Mouse (Mus musculus) C2C12 (cell line): ENCODE data around the gene Abcc4. TPM values are rescaled to one million over a fixed set of nuclear protein-coding genes. Genes with fewer than 3 reads are reported as not detected.

Experiments
- H3K27me3 ChIP-seq: one replicate; pipeline ENCODE4 v1.6.1; 2011; ENCODE audit not compliant: control insufficient read depth, insufficient read depth, insufficient read length
- H3K36me3 ChIP-seq: one replicate; pipeline ENCODE4 v1.6.1; 2011; ENCODE audit not compliant: control insufficient read depth, insufficient read depth
- H3K4me3 ChIP-seq: one replicate; pipeline ENCODE4 v1.5.1; 2011; ENCODE audit warnings: mild to moderate bottlenecking, control low read depth; ENCODE audit not compliant: poor library complexity, insufficient read depth, severe bottlenecking
- H3K79me2 ChIP-seq: one replicate; pipeline ENCODE4 v1.6.1; 2011; ENCODE audit not compliant: control insufficient read depth, insufficient read depth
- H3K79me3 ChIP-seq: one replicate; pipeline ENCODE4 v1.6.1; 2011; ENCODE audit warnings: low read depth, control low read depth
- H3ac ChIP-seq: one replicate; pipeline ENCODE3; 2011; ENCODE audit warnings: low read depth; ENCODE audit not compliant: control insufficient read depth, insufficient read length
- CEBPB ChIP-seq: IDR thresholded peaks from one replicate; pipeline ENCODE4 v1.6.1; 2011; ENCODE audit warnings: low read depth, mild to moderate bottlenecking, control low read depth, moderate library complexity
- CTCF ChIP-seq: IDR thresholded peaks from one replicate; pipeline ENCODE4 v1.5.1; 2011; ENCODE audit not compliant: control insufficient read depth, insufficient read depth, insufficient read length
- FOSL1 ChIP-seq: IDR thresholded peaks from one replicate; pipeline ENCODE4 v1.8.0; 2011; ENCODE audit warnings: mild to moderate bottlenecking, low read length; ENCODE audit not compliant: poor library complexity, insufficient read depth, severe bottlenecking
- MAX ChIP-seq: IDR thresholded peaks from one replicate; pipeline ENCODE4 v1.6.1; 2011; ENCODE audit warnings: mild to moderate bottlenecking, control low read depth
- MYOD1 ChIP-seq: IDR thresholded peaks from one replicate; pipeline ENCODE4 v1.6.1; 2011; ENCODE audit warnings: low read depth; ENCODE audit not compliant: control insufficient read depth, insufficient read length
- MYOG ChIP-seq: IDR thresholded peaks from one replicate; pipeline ENCODE4 v1.6.1; 2011; ENCODE audit not compliant: control insufficient read depth, insufficient read length; ENCODE audit errors: extremely low read depth
- USF1 ChIP-seq: IDR thresholded peaks from one replicate; pipeline ENCODE4 v1.6.1; 2011; ENCODE audit warnings: low read depth, mild to moderate bottlenecking, control low read depth, moderate library complexity
- polyA plus RNA-seq: library from polyadenylated mRNA; unstranded; fragments of >200 nt; fragmentation: generic; extraction: Trizol; gene quantifications from one replicate; pipeline ENCODE4 v1.2.1, GENCODE M21; 2012; ENCODE audit warnings: missing spikeins

Abcc4 gene
- polyA plus RNA-seq, 1 experiment: 9.0 TPM

DNA sequence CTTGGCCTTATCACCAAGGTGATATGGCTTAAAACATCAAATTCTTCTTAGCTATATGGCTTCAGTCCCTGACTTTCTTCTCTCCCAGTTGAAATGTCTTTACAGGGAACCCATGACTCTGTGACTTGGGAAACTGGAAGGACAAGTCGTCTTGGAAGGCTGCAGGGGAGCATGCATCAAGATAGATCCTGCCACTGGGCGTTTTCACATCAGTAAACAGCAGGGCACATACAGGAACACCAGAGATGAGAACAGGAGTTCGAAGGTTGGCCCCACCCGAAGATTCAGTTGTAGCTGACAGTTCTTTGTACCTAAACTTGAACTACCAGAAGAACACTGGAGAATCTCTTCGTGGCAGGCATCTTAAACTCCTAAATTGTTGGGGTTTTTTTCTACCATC, 36.8 kb upstream of the Abcc4 start:
- Histone ChIP-seq H3K36me3 (no peaks in the 10 kb centered on the region), H3K4me3 (no peak overlapping the region), H3K27me3 (no peaks in the 10 kb centered on the region), H3K79me3 (no peaks in the 10 kb centered on the region), H3K79me2 (no peaks in the 10 kb centered on the region), H3ac (no peak overlapping the region)
- TF ChIP-seq MYOG (no peak), CTCF (no peak), CEBPB (no peak), USF1 (no peak), MYOD1 (no peak), MAX (no peak), FOSL1 (no peak)

DNA sequence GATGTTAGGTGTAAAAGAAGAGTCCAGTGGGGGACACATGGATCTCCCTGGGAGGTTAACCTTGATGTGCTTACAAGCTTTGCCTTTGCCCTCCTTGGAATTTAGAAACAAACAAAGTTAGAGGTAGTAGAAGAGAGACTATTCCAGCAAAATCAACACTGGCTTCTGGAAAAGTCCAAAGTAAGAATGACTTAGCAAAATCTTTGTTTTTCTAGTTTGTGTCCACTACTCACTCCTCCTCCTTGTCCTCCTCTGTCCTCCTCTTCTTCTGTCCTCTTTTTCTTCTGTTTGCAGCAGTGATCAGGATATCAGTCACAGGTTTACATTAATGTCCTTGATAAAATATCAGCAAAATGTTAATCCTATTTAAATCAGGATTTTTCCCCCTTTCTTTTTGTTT, 35.8 kb upstream of the Abcc4 start:
- no peak for TF ChIP-seq FOSL1
- no peak for TF ChIP-seq USF1
- TF ChIP-seq MYOD1: no peak
- TF ChIP-seq CEBPB: no peak
- TF ChIP-seq MYOG: no peak
- no peak for TF ChIP-seq CTCF
- no peak for TF ChIP-seq MAX
- Histone ChIP-seq H3ac (no peak overlapping the region), H3K36me3 (no peaks in the 10 kb centered on the region), H3K4me3 (no peak overlapping the region), H3K79me2 (no peaks in the 10 kb centered on the region), H3K27me3 (no peaks in the 10 kb centered on the region), H3K79me3 (no peaks in the 10 kb centered on the region)

DNA sequence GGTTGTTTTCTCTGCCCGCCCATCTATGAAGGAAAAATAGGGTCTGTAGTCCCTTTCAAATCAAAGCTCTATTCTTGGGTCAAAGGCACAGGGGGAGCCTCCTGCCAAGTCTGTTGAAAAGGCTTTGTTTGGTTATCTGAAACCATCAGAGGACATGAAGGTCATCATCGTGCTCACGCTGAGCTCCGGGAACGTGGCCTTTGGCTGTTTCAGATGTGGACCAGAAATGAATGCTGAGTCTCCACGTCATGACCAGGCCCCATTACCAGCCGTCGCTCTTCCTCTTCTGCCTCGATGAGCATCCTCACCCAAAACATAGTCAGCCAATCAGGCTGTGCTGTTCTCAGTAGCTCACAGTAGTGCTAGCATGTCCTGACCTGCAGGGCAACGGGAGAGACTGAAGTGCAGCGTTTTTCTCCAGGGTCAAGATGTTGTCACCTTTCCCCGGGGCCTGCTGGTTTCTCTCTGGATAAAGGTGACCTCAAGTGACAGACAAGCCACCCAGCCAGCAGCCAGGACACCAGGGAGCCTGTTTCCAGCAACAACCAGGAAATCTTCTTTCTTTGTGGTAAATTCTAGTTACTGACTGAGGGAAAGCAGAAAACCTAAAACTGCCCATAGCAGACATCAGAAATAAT, 31.4 kb upstream of the Abcc4 start:
- H3K4me3 ChIP-seq: no peak overlapping the region
- TF ChIP-seq CTCF: no peak
- no peak for TF ChIP-seq FOSL1
- TF ChIP-seq MAX: no peak
- no peak for TF ChIP-seq USF1
- no peak for TF ChIP-seq CEBPB
- no peak for TF ChIP-seq MYOG
- no peak for TF ChIP-seq MYOD1
- no peaks in the 10 kb centered on the region for H3K79me2 ChIP-seq
- no peaks in the 10 kb centered on the region for H3K79me3 ChIP-seq
- no peaks in the 10 kb centered on the region for H3K36me3 ChIP-seq
- no peaks in the 10 kb centered on the region for H3K27me3 ChIP-seq
- H3ac ChIP-seq: no peak overlapping the region

DNA sequence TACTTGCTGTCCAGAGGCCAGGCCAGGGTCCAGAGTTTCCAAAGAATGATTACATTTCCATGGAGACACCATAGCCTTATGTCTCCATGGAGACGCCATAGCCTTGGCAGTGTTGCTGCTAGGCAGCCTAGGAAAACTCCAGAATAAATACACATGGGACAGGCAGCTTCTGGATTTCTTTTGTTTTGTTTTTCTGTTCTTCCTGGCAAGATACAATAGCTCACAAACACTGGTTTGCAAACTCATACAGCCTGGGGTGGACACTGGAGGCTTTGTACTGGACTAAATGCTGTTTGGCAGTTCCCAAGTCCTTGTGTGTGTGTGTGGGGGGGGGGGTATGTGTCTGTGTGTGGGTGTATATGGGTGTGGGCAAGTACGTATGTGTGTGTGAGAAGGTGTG, 29.1 kb upstream of the Abcc4 start:
- TF ChIP-seq MAX (no peak), USF1 (no peak), FOSL1 (no peak), MYOD1 (no peak), CTCF (no peak), MYOG (no peak), CEBPB (no peak)
- Histone ChIP-seq H3K27me3 (no peaks in the 10 kb centered on the region), H3K79me2 (no peaks in the 10 kb centered on the region), H3K36me3 (no peaks in the 10 kb centered on the region), H3K79me3 (no peaks in the 10 kb centered on the region), H3ac (no peak overlapping the region), H3K4me3 (no peak overlapping the region)

DNA sequence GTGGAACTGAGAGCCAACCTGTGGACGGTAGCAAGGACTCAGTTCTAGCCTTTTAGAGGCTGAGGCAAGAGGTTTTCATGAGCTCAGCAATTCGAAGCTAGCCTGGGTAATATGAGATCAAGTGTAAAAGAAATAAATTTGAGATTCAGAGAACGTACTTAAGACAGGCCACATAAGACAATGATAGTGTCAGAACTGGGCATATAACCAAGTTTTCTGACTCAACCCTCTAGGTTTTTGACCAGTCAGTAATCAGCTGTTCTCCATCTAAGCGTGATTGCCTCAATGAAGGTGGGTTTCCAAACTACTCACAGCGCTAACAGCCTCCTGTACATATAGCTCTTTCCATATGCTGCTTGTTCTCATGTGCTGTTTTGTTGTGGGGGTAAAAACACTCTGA, 27.1 kb upstream of the Abcc4 start:
- Histone ChIP-seq H3K79me3 (no peaks in the 10 kb centered on the region), H3ac (no peak overlapping the region), H3K79me2 (no peaks in the 10 kb centered on the region), H3K27me3 (no peaks in the 10 kb centered on the region), H3K4me3 (no peak overlapping the region), H3K36me3 (no peaks in the 10 kb centered on the region)
- TF ChIP-seq MAX (no peak), USF1 (no peak), CEBPB (no peak), FOSL1 (no peak), MYOD1 (no peak), CTCF (no peak), MYOG (no peak)

DNA sequence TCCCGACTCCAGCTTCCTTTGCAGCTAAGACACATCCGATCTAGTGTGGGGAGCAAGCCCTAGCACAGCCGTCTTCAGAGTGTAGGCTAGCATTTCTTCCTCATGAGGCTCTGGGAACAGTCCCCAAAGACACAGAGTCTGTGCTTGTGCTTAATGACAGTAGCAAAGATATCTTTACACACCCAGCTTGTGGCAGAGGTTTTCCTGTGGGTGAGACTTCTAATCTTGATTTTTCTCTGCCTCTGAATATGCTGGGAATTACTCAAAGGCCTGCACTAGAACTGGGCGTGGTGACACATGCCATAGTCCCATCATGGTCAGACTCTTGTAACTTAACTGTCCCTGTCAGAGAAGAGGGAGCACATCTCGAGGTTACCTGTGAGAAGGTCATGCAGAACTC, 24.6 kb upstream of the Abcc4 start:
- no peak for TF ChIP-seq CEBPB
- no peak for TF ChIP-seq USF1
- no peak for TF ChIP-seq FOSL1
- no peak for TF ChIP-seq CTCF
- no peak for TF ChIP-seq MYOG
- no peak for TF ChIP-seq MYOD1
- Histone ChIP-seq H3ac (no peak overlapping the region), H3K4me3 (no peak overlapping the region), H3K79me3 (no peaks in the 10 kb centered on the region), H3K79me2 (no peaks in the 10 kb centered on the region), H3K36me3 (no peaks in the 10 kb centered on the region), H3K27me3 (no peaks in the 10 kb centered on the region)
